Mouse (Mus musculus) frontal cortex, postnatal 25 days (tissue): Measurements from ENCODE around the gene Ccl22.

ENCODE experiments used
- DNase-seq, 2 experiments: peaks; one replicate each; pipeline ENCODE4 v3.0.0; 2022; ENCODE audit warnings: low spot score in 2 of 2

The Ccl22 gene

DNA sequence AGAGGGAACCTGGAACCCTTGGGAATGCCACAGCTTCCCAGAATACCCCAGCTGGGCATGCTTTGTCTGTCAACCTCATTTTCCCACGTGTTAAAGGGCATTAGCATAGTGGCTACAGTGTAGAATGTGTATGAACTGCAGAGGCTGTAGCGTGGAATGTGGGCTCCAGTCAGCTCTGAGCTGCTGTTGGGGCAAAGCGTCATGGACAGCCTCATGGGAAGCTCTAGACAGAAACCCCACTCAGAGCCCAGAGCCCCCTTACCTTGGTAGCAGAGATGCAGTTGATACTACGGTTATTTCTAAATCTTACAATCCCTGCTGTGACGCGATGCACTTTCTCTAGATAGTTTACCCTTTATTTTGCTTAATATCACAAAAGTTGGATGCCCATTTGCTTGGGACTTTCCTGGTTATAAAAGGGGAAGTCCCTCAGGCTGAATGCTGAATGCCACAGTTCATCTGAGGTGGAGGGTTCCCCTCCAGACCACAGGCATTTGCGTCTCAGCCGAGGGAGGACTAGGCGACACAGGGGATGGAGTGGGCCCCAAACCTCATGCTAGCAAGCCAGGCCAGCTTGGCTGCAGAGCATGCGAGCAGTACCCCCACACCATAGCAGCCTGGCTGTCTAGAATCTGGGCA, 33.6 kb downstream of the Ccl22 start:
- DNase-seq, result no peak

GRCm38 (mm10) chr8:94779534-94780294, 34.3 kb downstream of the Ccl22 start:
- DNase-seq, result no peak

DNA sequence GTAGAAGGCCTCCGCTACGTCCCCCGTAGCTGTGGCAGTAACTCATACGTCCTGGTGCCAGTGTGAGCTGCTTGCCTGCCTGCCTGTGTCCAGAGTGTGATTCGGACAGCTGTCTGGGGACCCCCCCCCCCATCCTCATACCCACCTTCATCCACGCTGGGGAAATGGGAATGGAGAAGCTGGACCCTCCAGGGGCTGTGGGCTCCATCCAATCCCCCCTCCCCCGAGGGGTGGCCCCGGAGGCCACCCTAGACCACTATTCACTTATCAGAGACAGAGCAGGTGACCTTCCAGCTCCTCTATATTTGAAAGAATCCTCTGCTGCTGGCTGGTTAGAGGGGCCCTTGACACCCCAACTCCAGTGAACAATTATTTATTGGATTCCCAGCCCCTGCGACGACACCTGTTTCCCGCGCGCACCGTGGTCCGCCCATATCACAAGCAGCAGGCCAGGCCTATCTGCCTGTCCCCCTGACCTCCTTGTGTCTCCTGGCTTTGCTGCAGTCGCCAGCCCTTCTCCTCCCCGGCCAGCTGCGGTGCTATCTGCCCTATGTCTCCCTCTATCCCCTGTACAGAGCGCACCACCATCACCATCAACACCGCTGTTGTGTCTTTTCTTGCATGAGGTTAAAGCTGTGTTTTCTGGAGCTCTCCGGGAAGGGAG, 35.2 kb downstream of the Ccl22 start:
- no peak for DNase-seq

- no peak for DNase-seq
Measured at GRCm38 (mm10) chr8:94781155-94781837, 35.9 kb downstream of the Ccl22 start.

DNA sequence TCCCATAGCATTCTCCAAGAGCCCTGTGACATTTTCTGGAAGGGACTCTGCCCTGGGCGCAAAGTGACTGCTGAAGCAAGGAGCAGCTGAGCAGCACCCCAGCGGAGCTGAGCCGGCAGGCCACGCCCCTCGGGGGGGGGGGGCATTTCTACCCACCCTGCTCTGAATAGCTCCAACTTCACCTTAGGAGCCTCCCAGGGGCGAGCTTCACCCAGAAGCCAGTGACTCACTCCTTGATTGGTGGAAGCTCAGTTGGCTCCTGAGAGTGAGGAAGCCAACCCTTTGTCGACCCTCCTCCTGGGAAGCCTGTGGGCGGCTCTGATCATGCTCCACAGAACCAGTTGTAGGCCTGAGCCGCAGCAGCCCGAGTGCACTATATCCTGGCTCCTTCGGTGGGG, 36.4 kb downstream of the Ccl22 start:
- no peak for DNase-seq

DNA sequence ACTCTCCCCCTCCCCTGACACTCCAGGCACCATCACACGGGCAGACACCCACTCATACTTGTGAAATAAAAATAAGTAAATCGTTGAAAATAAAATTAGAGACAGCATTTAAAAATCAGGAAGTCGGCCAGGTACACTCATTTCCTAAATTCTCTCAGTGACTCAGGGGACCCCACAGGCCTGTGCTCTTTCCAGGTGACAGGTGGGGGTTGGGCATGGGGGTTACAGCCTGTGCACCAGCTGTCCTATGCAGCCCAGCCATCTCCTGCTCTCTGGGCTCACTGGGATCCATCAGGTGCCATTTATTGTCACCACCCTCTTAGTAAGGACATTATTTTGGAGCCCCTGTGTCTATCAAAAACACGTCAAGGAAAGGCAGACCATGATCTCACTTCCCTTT, 38.5 kb downstream of the Ccl22 start:
- no peak for DNase-seq

DNA sequence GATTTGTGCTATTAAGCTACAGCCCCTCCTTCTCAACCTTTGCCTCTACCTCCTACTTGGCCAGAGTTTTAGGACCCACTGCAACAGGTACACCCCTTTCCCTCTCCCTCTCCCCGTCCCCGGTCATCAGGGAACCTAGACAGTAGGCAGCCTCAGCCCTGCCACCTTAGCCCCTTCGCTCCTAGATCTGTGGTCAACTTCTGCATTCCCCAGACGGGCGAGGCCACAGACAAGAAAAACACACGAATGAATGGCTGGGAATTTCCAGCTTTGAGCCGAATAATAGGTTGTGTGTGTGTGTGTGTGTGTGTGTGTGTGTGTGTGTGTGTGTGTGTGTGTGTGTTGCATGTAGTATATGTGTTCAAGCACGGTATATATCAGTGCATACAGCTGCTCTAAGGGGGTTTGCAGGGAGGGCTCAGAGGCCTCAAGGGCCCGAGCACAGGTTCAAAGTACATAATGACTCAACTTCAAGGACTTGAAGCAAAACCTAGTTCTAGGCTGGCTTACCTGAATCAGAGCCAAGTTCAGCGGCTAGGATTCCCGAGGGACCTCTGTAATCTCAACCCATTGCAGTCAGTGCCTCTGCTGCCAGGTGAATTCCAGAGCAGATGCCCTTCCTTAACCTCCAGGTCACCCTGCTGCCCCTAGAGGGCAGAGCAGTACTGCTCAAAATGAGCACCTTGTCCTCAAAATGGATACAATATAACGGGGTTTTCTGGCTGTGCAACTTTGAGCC, 40.0 kb downstream of the Ccl22 start:
- no peak for DNase-seq

DNA sequence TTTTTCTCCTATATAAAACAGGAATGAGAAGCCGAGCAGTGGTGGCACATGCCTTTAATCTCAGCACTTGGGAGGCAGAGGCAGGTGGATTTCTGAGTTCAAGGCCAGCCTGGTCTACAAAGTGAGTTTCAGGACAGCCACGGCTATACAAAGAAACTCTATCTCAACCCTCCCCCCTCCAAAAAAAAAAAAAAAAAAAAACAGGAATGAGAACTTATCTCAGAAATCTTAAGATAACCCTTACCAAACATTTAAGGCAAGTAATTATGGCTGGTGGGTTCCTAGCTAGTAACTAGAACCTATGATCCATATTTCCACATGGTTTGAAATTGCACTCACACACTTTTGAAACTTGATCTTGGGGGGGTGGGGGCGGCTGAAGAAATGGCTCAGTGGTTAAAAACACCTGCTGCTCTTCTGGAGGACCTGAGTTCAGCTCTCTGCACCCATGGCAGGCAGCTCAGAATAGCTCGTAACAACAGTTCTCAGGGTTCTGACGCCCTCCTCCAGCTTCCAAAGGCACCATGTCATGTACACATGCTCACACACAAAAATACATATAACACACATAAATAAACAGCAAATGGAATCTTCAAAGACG, 40.7 kb downstream of the Ccl22 start:
- no peak for DNase-seq

- no peak for DNase-seq
Measured at GRCm38 (mm10) chr8:94787524-94788501, 42.4 kb downstream of the Ccl22 start.

DNA sequence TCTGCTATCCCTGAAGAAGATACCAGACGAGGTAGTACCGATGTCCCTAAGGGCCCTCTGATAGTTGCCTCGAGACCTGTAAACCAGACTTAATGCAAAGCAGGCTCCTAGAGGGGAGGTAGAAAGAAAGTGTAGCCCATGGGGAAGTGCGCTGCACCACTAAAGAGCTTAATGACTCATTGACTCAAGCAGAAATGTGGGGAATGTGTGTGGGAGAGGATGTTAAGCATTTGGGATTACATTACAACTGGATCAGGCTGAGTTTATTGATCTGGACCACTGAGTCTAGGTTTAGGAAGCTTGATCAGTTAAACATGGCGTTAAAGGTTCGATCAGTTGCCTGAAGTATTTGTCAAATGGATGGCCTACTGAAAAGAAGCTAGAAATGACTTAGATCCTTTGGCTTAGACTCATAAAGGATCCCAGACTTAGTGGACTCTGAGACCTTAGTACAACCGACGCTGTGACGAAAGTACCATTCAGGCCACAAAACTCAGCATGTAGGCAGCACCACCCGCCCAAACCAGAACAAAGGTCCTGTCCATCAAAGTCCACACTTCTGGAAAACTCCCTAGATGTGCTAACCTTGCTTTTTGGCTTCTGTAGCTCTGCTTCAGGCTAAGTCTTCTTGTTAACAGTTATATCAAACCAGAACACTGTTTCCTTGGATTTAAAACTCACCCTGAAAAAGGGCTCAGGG, 44.0 kb downstream of the Ccl22 start:
- no peak for DNase-seq

GRCm38 (mm10) chr8:94794368-94794767, 49.0 kb downstream of the Ccl22 start:
- no peak for DNase-seq

GRCm38 (mm10) chr8:94794782-94795181, 49.4 kb downstream of the Ccl22 start:
- no peak for DNase-seq

DNA sequence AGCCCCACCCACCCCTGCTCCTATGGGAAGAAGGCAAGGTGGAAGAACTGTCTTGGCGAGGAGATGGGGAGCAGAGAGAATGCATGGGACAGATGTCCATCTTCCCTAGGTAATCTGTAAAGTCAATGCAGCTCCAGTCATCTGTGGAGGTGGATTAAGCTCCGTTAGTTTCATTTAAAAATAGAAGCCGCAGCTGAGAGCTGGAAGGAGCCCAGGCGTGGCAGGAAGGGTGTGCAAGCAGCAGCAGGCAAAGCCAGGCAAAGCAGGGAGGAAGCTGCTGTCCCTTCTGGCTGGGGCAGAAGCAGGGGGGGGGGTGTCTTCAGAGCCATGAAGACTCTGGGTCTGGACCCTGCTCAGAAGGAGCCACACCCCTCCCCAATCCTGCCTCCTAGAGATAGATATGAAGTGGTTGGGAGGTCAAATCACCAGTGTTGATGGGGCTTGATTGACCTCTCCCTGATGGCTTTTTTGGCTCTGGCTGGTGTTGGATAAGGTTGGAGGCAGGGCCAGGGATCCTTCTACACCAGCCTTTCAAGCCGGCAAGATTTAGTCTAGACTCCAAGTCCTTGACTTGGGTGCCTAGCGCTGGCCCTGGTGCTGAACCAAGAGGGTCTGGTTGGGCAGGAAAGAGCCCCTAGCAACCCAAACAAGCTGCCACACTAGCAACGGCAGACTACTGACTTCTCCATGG, 55.0 kb downstream of the Ccl22 start:
- DNase-seq, result no peak
